Mouse (Mus musculus) frontal cortex, postnatal 25 days (tissue): ENCODE measurements around the gene Thap2.
A peak's percentile ranks its signal among the peaks of the same experiment; 100 is the strongest.

ENCODE experiments used
- DNase-seq, 2 experiments: peaks; one replicate each; pipeline ENCODE4 v3.0.0; 2022; ENCODE audit warnings: low spot score in 2 of 2

Thap2 gene

GRCm38 (mm10) chr10:115384221-115385017 is at the start of gene Thap2, which contains the start of gene Zfc3h1:
Thap2 (minus strand) TSS chr10:115384443.
Zfc3h1 (plus strand) TSS chr10:115384959.
- DNase-seq: peak; percentile 93 to 96

- no peak for DNase-seq
These were observed 41.1 kb upstream of the Thap2 start for GRCm38 (mm10) chr10:115425351-115425750.

- no peak for DNase-seq
These were observed 37.7 kb upstream of the Thap2 start for GRCm38 (mm10) chr10:115421976-115422375.

GRCm38 (mm10) chr10:115414056-115414455 is 29.8 kb upstream of the Thap2 start:
- no peak for DNase-seq

- DNase-seq: no peak
These were observed 29.3 kb upstream of the Thap2 start for GRCm38 (mm10) chr10:115413496-115413895.

GRCm38 (mm10) chr10:115406393-115406792 is 22.1 kb upstream of the Thap2 start:
- DNase-seq: peak; percentile 15 to 37

GRCm38 (mm10) chr10:115391896-115392295 is 7.7 kb upstream of the Thap2 start:
- DNase-seq: no peak

GRCm38 (mm10) chr10:115391076-115391475 is 6.8 kb upstream of the Thap2 start:
- no peak for DNase-seq

GRCm38 (mm10) chr10:115387891-115388290 is 3.6 kb upstream of the Thap2 start:
- DNase-seq: no peak

- peak; percentile 30 to 39 for DNase-seq
These were observed 1.1 kb upstream of the Thap2 start for GRCm38 (mm10) chr10:115385018-115386002.

GRCm38 (mm10) chr10:115383644-115384220 is 511 bp downstream of the Thap2 start:
- DNase-seq: no peak

- DNase-seq: no peak
These were observed 1.2 kb downstream of the Thap2 start for GRCm38 (mm10) chr10:115382846-115383643.

- no peak for DNase-seq
These were observed 2.6 kb downstream of the Thap2 start for GRCm38 (mm10) chr10:115381506-115382084.

GRCm38 (mm10) chr10:115363151-115363550 is 21.1 kb downstream of the Thap2 start:
- DNase-seq: no peak

GRCm38 (mm10) chr10:115362623-115362964 is 21.6 kb downstream of the Thap2 start:
- DNase-seq: no peak

GRCm38 (mm10) chr10:115361840-115362622 is 22.2 kb downstream of the Thap2 start, which contains the start of gene Tmem19:
Tmem19 (minus strand) TSS chr10:115362501.
- DNase-seq: peak; percentile 86 to 95

- DNase-seq: no peak
These were observed 25.2 kb downstream of the Thap2 start for GRCm38 (mm10) chr10:115359066-115359465.

- DNase-seq: no peak
These were observed 25.9 kb downstream of the Thap2 start for GRCm38 (mm10) chr10:115358216-115358919.

- no peak for DNase-seq
These were observed 28.1 kb downstream of the Thap2 start for GRCm38 (mm10) chr10:115356106-115356505.
